Mouse (Mus musculus) megakaryocyte, embryonic 14.5 days (primary cell): ENCODE results near the gene Gm3435.
"Not testable (repeated sequence)": the region's sequence is repeated elsewhere in the genome, so short reads cannot be mapped to it uniquely, and the experiment has no call there.

Experiments
- FLI1 ChIP-seq: IDR thresholded peaks from 2 replicates; pipeline ENCODE4 v1.6.1; 2012; ENCODE audit warnings: low read length, inconsistent platforms, mixed read lengths
- GATA1 ChIP-seq: IDR thresholded peaks from 3 replicates; pipeline ENCODE4 v1.6.1; 2012; ENCODE audit warnings: mixed read lengths, low read length, inconsistent platforms, borderline replicate concordance

- not testable (repeated sequence) for TF ChIP-seq GATA1, FLI1
These were observed at the start of gene Gm3435 for GRCm38 (mm10) chr17:15009706-15010413.
